Mouse (Mus musculus) midbrain, embryonic 11.5 days (tissue): ENCODE results near the gene Gm2174. TPM values are rescaled to one million over a fixed set of nuclear protein-coding genes. Genes with fewer than 3 reads are reported as not detected.

ENCODE experiments used
- ATAC-seq: fragments of 200-750 bp; cut with Nextera tagmentation; 2 replicates; pipeline ENCODE4 v1.8.0; 2017; ENCODE audit warnings: moderate TSS enrichment, moderate library complexity; ENCODE audit not compliant: low FRiP score
- DNase-seq: peaks from one replicate; pipeline ENCODE4 v3.0.0; 2015; ENCODE audit warnings: low spot score; ENCODE audit errors: missing footprints
- H3K27ac ChIP-seq: fragments of 300-500 bp; sonication (generic); 2 replicates; pipeline ENCODE4 v1.5.1; 2014; ENCODE audit warnings: low read depth, low read length
- H3K27me3 ChIP-seq: fragments of 300-500 bp; sonication (generic); 2 replicates; pipeline ENCODE4 v1.6.1; 2014; ENCODE audit warnings: mild to moderate bottlenecking, low read length, moderate library complexity, mixed read lengths; ENCODE audit not compliant: control insufficient read depth, insufficient read depth
- H3K36me3 ChIP-seq: fragments of 300-500 bp; sonication (generic); 2 replicates; pipeline ENCODE4 v1.6.1; 2014; ENCODE audit warnings: mild to moderate bottlenecking, low read length, moderate library complexity, mixed read lengths; ENCODE audit not compliant: control insufficient read depth, insufficient read depth
- H3K4me1 ChIP-seq: fragments of 300-500 bp; sonication (generic); 2 replicates; pipeline ENCODE4 v1.6.1; 2014; ENCODE audit warnings: low read length; ENCODE audit not compliant: control insufficient read depth, insufficient read depth
- H3K4me2 ChIP-seq: fragments of 300-500 bp; sonication (generic); 2 replicates; pipeline ENCODE4 v1.6.1; 2014; ENCODE audit warnings: mild to moderate bottlenecking, moderate library complexity
- H3K4me3 ChIP-seq: fragments of 300-500 bp; sonication (generic); 2 replicates; pipeline ENCODE4 v1.5.1; 2014; ENCODE audit warnings: low read depth, low read length
- H3K9ac ChIP-seq: fragments of 300-500 bp; sonication (generic); 2 replicates; pipeline ENCODE4 v1.6.1; 2014; ENCODE audit warnings: low read length
- H3K9me3 ChIP-seq: fragments of 300-500 bp; sonication (generic); 2 replicates; pipeline ENCODE4 v1.6.1; 2016; ENCODE audit warnings: low read length; ENCODE audit not compliant: control insufficient read depth
- WGBS: fragments of 180-500 bp; shearing (Covaris S2); extraction: QIAGEN DNeasy Blood & Tissue Kit; methylation state at CpG from one replicate; pipeline ENCODE4 v1.1.7; 2014; 5-methylcytosine and 5-hydroxymethylcytosine counted together
- polyA plus RNA-seq: library from polyadenylated mRNA; unstranded; fragments of >200 nt; fragmentation: Nextera tagmentation; extraction: Ambion mirVana; gene quantifications from 2 replicates; pipeline ENCODE4 v1.2.1, GENCODE M21; 2014

Gm2174 gene
- polyA plus RNA-seq, 1 experiment from 2014 or later, result 2.2 TPM

- Histone ChIP-seq H3K9ac (no peak overlapping the region), H3K27me3 (no peaks in the 10 kb centered on the region), H3K27ac (no peak overlapping the region), H3K4me2 (no peak overlapping the region), H3K4me3 (no peak overlapping the region), H3K36me3 (no peaks in the 10 kb centered on the region), H3K4me1 (no peaks in the 10 kb centered on the region), H3K9me3 (no peaks in the 10 kb centered on the region)
- DNase-seq (no peak), ATAC-seq (no peak)
- 86% methylated on average over 3 of the region's 3 CpGs for WGBS
Observed at GRCm38 (mm10) chrX:56477553-56477952, 29.8 kb downstream of the Gm2174 start.

- H3K9ac ChIP-seq, result no peak overlapping the region
- H3K36me3 ChIP-seq, result no peaks in the 10 kb centered on the region
- ATAC-seq, result no peak
- H3K27ac ChIP-seq, result no peak overlapping the region
- H3K27me3 ChIP-seq, result no peaks in the 10 kb centered on the region
- 62% methylated on average over 3 of the region's 3 CpGs for WGBS
- no peaks in the 10 kb centered on the region for H3K4me1 ChIP-seq
- DNase-seq, result no peak
- H3K9me3 ChIP-seq, result no peaks in the 10 kb centered on the region
- H3K4me3 ChIP-seq, result no peak overlapping the region
- H3K4me2 ChIP-seq, result no peak overlapping the region
Observed at GRCm38 (mm10) chrX:56481906-56482305, 34.1 kb downstream of the Gm2174 start.

GRCm38 (mm10) chrX:56489758-56490157 is 42.0 kb downstream of the Gm2174 start:
- Histone ChIP-seq H3K27ac (no peak overlapping the region), H3K9ac (no peak overlapping the region), H3K36me3 (no peaks in the 10 kb centered on the region), H3K4me3 (no peak overlapping the region), H3K4me2 (no peak overlapping the region), H3K4me1 (no peaks in the 10 kb centered on the region), H3K9me3 (no peaks in the 10 kb centered on the region), H3K27me3 (no peaks in the 10 kb centered on the region)
- peak; percentile 92 for DNase-seq
- WGBS, result 12% methylated on average over 1 of the region's 1 CpGs
- ATAC-seq, result no peak

- DNase-seq, result no peak
- Histone ChIP-seq H3K9me3 (no peaks in the 10 kb centered on the region), H3K27ac (no peak overlapping the region), H3K4me2 (no peak overlapping the region), H3K4me1 (no peaks in the 10 kb centered on the region), H3K27me3 (no peaks in the 10 kb centered on the region), H3K4me3 (no peak overlapping the region), H3K9ac (no peak overlapping the region), H3K36me3 (no peaks in the 10 kb centered on the region)
- 88% methylated on average over 7 of the region's 7 CpGs for WGBS
- ATAC-seq, result no peak
Observed at GRCm38 (mm10) chrX:56497241-56497640, 49.5 kb downstream of the Gm2174 start.

Other genes starting within 250 kb of the Gm2174 start
- not detected in 2 replicates for gene Gm773, start 235.1 kb upstream of the Gm2174 start, polyA plus RNA-seq
- gene Zfp449, start 101.6 kb upstream of the Gm2174 start, polyA plus RNA-seq, result 7.4 and 8.6 TPM in 2 replicates
- gene Smim10l2a, start 73.4 kb upstream of the Gm2174 start, polyA plus RNA-seq, result 2.3 and 2.6 TPM in 2 replicates
- 23.8 and 26.8 TPM in 2 replicates for gene Ints6l, start 6.9 kb downstream of the Gm2174 start, polyA plus RNA-seq
- not detected in 2 replicates for gene Gm10477, start 76.8 kb downstream of the Gm2174 start, polyA plus RNA-seq
- gene Gm648, start 101.6 kb downstream of the Gm2174 start, polyA plus RNA-seq, result not detected in 2 replicates
- gene Mmgt1, start 150.1 kb downstream of the Gm2174 start, polyA plus RNA-seq, result 50.9 and 51.6 TPM in 2 replicates
- gene Slc9a6, start 161.8 kb downstream of the Gm2174 start, polyA plus RNA-seq, result 15.6 and 17.2 TPM in 2 replicates